Mouse (Mus musculus): ENCODE data around the gene Clca4a. TPM values are rescaled to one million over a fixed set of nuclear protein-coding genes. Genes with fewer than 3 reads are reported as not detected.

Gene Clca4a
- total RNA-seq, 1 experiment from 2014 or later: not detected

Other genes with a start within 250 kb of the Clca4a start
- gene Clca3a1, start 214.1 kb downstream of the Clca4a start, total RNA-seq (2017): 8.3 and 8.6 TPM in 2 replicates
- gene Clca3a2, start 155.6 kb downstream of the Clca4a start, total RNA-seq (2017): not detected in 2 replicates
- not detected in 2 replicates for gene Clca3b, start 125.7 kb downstream of the Clca4a start, total RNA-seq (2017)
- not detected in 2 replicates for gene Clca4b, start 42.5 kb downstream of the Clca4a start, total RNA-seq (2017)
- not detected in 2 replicates for gene Clca1, start 57.7 kb upstream of the Clca4a start, total RNA-seq (2017)
- gene Clca2, start 124.4 kb upstream of the Clca4a start, total RNA-seq (2017): not detected in 2 replicates
- gene Odf2l, start 143.5 kb upstream of the Clca4a start, total RNA-seq (2017): 44.5 and 47.3 TPM in 2 replicates